Mouse (Mus musculus) right cerebral cortex, adult 2 months (tissue): ENCODE measurements around the gene Clspn.
"Not testable (repeated sequence)": the region's sequence is repeated elsewhere in the genome, so short reads cannot be mapped to it uniquely, and the experiment has no call there.

Experiments used
- DNase-seq, 2 experiments: peaks; one replicate each; pipeline ENCODE4 v3.0.0; 2021 to 2022; ENCODE audit warnings: low spot score in 2 of 2

The Clspn gene

DNA sequence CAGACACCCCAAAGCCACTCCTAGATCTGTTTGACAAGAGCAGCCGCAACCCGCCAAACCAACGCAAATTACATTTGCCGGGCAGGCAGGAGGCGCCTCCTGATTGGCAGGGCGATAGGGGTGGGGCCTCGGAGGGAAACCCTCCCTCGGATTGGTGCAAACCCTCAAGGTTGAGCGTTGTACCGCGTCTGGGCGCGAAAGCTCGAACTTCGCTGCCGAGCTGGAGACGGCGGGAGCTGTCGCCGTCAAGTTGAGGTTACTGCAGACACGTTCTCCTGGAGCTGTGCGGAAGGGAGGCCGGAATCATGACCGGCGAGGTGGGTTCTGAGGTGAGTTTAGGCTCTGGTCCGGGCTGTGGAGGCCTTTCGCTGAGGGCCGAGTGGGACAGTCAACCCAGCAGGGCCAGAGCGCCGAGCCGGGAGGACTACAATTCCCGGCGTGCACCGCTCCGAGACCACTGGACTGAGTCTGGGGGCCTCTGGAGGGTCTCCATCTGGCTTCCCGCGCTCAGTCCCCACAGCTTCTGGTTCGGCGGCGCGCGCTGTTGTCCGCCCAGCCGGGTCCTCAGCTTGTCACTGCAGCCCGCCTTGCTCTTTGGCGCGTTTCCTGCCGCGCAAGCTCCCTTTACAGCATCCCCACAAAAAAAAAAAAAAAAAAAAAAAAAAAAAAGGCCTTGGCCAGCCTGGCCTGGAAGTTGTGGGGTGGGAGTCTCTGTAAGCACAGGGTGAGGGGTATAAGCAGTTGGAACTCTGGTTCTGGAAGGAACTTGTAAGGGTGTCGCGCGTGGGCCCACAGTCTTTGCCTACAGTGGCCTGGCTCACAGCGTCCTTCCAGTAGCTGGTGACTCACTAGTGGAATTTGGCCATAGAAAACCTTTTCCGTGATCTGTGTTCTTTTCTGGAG, at the start of gene Clspn:
TSS of gene Clspn (plus strand) at position 127 of the 903 bp plus-strand sequence.
- peak; percentile 81 to 84 for DNase-seq

DNA sequence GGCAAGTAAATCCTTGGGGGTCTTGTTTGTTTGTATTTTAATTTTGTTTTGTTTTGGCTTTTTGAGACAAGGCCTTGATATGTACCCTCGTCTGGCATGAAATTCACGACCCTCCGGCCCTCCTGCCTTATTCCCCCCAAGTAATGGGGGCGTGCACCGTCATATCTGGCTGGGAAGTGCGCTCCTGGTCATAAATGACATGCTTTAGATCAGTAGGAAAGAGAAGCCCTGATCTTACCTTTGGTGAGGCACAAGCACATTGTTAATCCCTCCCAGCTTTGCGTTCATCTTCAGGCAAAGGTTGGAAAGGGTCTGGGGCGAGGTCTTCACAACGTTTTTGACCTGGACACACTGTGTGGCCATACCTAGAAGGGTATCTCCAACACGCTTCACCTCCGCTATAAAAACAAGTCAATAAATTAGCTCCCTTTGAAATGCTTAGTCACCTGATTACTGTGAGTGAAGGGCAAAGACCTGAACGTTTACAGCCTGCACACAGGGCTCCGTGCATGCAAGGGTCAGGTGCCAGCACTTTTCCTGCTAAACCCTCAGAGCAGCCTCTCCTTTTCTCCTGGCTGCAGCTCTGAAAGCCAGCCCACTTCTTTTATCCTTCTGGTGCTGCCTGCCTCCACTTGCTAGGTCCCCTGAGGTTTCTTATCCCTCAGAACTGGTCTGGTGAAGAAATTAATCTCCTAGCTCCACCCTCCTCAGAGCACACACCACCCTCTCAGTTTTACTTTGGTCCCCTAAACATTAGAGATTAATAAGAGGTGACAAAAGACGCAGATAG, 48.4 kb upstream of the Clspn start:
- DNase-seq: no peak

DNA sequence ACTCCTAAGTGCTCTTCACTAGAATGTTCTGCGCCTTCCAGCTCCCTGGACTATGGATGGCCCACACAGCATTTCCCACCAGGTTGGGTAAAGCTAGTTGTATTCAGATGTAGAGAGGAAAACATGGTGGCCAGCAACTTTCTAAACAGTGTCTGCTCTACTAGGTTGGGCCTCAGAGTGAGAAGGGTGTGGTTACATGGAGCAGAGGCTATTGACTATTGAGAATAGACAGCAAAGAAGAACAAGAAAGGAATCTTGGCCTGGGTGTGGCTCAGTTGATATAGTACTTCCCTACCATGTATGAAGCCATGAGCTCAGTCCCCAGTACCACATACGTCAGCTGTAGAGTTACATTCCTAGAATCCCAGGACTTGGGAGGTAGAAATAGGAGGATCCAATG, 47.7 kb upstream of the Clspn start:
- DNase-seq: no peak

DNA sequence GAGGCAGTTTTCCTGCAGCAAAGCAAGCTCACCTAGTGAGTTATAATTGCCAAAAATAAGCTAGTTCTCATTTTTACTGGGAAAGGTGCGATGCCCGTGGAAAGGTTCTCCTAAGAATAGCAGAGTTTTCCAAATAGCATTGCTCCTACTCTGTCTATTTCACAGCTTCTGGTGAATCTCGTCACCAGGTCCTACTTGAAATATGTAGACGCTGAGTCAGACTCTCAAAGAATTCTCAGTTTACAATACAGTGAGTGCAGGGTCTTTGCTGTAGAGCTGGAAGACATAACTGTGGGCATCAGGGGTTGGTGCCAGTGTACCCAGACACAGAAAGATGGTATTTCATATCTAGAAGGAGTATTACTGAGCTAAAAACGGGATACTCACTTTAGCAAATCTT, 45.7 kb upstream of the Clspn start:
- no peak for DNase-seq

DNA sequence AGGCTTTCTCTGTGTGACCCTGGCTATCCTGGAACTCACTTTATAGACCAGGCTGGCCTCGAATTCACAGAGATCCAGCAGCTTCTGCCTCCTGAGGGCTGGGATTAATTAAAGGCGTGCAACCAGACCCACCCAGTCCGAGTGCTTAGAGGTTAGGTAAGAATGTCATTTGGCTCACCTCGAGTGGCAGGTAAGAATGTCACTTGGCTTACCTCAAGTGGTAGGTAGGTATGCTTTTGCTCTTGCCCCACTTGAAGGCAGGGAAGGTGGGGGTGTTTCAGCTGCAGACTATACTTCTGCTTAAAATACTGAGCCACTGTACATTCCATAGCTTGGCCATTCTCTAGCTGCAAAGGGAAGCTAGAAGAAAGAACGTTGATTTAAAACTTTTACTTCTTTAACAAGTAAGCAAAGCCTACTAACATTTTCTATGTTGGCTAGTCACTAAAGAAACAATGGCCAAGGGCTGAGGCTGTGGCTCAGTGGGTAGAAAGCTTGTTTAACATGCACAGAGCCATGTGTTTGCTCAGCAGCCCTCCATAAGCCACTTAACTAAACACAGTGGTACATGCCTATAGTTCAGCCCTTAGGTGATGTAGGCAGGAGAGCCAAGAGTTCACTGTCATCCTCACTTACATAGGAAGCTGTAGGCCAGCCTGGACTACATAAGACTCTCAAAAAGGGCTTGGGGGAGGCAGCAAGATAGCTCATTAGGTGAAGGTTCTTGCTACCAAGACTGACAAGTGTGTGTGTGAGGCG, 44.2 kb upstream of the Clspn start:
- DNase-seq: no peak

DNA sequence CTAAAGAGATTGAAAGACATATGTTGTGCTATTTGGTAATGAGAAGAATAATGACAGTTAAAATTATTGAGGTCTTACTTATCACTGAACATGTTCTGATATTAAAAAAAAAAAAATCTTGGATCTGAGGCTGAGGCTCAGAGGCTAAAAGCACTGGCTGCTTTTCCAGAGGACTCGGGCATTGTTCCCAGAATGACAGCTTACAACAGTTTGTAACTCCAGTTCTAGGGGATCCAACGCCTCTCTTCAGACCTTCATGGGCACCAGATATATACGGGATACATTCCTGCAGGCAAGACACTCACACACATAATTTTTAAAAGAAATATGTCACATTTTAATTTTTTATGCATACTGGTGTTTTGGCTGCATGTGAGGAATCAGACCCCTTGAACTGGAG, 30.6 kb upstream of the Clspn start:
- no peak for DNase-seq

DNA sequence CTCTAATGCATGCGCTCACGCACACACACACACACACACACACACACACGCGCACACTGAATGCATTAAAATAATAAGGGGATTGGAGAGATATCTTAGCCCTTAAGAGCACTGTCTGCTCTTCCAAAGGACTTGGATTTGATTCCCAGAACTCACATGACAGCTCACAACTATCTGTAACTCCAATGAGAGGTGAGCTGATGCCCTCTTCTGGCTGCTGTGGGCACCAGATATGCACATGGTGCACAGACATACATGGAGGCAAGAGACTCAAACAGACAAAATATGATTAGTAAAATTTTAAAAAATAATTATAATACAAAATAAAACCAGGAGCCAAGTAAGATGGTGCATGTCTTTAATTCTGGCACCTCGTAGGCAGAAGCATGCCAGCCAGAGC, 29.9 kb upstream of the Clspn start:
- no peak for DNase-seq

DNA sequence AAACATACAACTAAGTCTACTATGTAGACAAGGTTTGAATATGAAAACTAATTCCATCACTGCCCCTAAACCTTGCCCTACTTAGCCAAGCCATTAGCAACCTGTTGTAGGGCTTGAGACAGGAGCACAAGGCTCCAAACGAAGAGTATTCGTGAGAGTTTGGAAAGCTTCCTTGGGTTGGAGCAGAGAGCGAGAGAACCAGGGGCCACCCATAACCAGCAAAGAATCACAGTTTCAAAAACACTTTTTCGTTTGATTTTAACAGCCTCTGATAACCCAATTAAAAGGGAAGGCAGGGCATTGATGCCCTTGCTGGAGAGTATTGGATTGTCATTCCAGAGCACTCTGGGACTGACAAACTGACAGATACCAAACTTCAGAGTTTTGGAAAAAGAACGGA, 24.4 kb upstream of the Clspn start:
- no peak for DNase-seq

DNA sequence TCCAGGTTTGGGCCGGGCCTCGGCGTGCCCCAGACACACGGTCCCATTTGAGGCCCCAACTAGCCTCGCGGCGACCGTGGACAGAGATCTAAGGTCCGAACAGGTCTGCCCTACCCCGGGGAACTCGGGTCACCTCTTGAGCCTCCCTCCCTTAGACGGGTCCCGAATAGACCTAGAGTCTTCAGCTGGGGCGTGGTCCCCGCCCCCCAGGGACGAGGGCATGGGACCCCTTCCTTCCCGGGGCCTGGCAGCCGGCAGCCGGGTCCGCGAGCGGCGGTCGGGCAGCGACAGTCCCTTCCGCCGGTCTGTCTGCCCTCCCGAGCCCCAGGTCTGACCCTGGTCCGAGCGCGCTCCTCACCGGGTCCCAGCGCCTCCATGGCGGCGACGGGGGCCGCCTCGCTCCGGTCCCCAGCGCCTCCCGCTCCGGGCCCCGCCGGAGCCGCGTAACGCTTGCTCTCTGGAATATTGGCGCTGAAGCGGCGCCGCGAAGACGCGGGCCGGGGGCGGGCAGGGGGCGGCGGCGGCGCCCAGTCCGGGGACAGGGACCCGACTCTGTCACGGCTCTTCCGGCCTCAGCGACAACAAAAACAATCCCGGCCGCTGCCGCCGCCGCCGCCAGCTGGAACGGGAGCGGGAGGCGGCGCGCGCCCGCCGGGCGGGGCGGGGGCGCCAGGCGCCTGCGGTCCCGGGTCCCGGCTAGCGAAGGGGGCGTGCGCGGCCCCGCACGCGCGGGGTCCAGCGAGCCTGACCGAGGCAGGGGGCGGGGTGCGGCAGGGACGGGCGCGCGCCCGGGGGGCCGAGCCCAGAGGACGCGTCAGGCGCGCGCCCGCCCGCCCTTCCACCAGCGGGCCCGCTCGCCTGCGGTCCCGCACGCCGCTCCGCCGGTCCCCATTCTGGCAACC, 23.7 kb upstream of the Clspn start, which contains the start of gene Ago4:
TSS of gene Ago4 (minus strand) at position 646 of the 902 bp plus-strand sequence.
- DNase-seq: peak; percentile 33 to 44

DNA sequence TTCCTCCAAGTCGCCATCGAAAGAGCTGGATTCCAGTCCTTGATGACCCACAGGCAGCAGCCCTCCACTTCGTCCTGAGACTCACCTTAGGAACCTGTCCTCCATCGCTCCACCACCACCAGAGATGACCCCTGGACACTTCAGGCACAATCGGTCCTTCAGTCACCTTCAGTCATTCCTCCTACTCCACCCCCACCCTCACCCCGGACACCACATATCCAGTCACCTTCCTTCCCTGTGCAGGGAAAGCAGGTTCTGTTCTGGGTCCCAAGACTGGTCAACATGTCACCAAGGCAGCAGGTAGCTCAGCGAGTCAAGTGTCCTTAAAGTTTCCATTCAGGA, 23.0 kb upstream of the Clspn start:
- peak in 1 of 2 experiments; percentile 7 for DNase-seq

DNA sequence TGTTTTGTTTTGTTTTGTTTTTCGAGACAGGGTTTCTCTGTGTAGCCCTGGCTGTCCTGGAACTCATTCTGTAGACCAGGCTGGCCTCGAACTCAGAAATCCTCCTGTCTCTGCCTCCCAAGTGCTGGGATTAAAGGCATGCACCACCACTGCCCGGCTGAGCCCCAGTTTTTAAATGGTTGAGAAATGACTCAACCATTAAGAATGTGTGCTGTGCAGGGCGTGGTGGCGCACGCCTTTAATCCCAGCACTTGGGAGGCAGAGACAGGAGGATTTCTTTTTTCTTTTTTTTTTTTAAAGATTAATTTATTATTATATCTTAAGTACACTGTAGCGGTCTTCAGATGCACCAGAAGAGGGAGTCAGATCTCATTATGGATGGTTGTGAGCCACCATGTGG, 21.1 kb upstream of the Clspn start:
- DNase-seq: not testable (repeated sequence)

DNA sequence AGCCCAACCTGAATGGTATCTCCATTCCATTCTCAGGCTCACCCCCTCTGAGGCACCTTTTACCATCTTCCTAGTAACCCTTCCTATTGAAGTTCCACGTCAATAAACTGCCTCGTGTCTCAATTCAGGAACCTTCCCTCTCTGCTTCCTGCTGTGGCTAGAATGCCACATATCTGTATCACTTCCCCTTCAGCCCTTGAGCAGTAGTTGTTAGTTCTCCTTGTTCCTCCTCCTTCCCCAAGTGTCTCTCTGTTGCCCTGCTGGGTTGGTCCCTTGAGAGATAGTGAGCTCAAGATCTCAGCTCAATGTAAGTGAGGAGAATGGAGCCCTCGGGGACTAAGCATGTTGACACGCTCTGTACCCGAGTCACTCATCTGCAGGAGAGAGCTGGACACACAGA, 19.9 kb upstream of the Clspn start:
- no peak for DNase-seq

DNA sequence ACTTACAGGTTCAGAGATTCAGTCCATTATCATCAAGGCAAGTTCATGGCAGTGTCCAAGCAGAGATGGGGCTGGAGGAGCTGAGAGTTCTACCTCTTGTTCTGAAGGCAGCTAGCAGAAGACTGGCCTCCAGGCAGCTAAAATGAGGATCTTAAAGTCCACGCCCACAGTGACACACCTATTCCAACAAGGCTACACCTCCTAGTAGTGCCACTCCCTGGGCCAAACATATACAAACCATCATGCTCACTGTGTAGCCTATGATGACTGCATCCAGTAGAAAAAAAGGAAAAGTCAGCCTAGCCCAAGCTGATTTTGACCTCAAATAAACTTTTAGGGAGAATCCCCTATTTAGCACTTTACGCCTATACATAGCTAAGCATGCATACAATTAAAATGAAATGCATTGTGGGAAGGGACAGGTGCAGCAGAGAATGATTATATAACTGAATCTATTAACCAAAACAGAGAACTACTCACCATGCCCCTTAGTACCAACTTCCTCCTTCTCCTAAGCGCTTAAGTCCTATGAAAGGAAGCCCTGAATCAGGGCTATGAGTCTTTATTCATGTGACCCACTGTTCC, 16.2 kb upstream of the Clspn start:
- DNase-seq: no peak

DNA sequence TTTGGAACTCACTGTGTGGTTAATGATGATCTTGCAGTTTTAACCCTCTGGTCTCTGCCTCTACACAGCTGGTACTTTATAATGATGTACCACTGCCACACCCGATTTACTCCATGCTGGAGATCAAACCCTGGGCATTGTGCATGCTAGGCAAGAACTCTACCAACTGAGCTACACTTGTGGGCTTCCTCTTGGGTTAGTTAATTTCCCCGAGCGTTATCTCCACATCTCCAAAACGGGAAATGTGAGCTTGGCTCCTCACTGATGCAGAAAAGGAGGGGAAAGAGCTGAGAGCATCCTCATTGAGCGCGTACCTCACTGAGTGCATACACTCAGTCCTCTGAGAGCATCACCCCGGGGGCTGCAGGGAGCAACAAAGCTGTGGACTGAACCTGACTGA, 13.9 kb upstream of the Clspn start:
- DNase-seq: no peak

DNA sequence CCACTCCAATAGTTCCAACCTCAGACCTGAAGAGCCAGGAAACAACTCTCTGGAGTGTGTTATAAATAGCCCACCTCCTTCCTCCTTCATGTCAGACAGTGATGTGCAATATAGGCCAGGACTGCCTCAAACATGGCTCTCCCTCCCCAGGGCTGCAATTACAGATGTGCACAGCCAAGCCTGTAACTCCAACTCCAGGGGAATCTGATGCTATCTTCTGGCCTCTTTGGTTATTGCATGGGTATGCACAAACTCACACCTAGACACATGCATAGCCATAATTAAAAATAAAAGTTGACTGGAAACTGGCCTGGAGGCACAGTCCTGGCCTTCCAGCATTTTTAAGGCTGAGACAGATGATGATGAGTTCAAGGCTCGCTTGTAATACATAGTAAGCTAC, 11.7 kb upstream of the Clspn start:
- DNase-seq: no peak

DNA sequence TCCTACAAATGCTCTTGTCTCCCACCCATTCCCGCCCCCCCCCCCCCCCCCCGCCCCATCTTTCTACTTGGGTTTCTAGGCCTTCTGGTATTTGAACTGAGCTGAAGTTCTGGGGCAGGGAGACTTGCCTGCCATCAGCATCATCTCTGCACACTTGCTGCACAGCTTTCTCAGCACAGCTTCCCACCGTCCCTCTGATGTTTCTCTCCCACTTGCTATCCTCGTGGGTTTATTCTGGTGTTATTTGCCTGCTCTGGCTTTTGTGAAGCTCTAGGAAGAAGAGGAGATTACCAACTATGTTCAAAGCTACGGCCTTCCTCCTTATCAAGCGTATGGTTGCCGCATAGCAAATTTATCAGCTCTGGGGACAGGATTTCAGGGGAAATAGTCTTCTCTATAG, 11.0 kb upstream of the Clspn start:
- DNase-seq: no peak

DNA sequence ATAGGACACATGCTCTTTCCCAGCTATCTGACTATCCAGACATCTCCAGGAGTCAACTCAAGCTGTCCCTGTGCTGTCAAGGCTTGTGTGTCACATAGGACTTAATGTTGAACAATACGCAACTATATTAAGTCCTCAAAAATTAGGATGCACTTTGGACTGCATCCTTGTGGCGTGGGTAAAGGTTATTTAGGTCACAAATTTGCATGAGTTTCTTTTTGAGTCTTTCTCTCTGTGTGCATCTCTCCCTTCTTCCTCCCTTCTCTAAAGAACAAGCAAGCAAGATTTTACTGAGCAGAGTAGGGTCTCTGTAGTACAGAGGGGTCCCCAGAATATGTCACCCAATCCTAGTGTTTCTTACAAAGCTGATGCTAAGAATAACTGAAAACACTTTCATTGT, 10.6 kb upstream of the Clspn start:
- DNase-seq: no peak

DNA sequence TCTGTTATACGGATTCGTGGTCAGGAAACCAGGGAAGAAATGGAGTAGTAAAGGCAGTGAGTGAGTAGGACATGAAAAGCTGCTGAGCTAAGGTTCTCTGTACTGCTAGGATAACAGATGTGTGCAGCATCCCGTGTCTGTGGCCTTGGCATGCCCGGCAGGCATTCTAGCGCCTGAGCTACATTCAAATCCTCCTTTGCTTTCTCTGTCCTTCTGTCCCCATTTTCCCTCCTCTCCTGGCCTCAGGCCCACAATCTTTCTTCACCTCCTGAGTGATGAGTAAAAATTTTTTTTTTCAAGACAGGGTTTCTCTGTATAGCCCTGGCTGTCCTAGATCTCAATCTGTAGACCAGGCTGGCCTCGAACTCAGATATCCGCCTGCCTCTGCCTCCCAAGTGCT, 4.6 kb upstream of the Clspn start:
- DNase-seq: no peak

DNA sequence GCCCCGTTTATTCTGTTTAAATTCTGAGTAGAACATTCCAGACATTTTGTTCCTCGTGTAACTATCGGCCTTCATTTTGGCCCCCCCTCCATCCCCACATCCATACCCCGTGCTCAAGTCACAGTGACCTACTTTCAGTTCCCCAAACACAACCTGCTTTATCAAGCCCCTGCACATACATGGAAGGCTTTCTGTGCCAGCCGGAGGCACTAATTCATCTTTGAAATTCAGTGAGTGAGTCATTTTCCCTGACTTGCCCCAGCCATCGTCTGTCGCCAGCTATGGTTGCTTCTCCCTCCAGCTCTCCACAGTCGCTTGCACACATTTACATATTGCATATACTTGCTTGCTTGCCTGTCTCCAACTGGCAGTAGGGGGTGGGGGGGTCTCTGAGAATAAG, 3.6 kb upstream of the Clspn start:
- peak; percentile 37 to 39 for DNase-seq

DNA sequence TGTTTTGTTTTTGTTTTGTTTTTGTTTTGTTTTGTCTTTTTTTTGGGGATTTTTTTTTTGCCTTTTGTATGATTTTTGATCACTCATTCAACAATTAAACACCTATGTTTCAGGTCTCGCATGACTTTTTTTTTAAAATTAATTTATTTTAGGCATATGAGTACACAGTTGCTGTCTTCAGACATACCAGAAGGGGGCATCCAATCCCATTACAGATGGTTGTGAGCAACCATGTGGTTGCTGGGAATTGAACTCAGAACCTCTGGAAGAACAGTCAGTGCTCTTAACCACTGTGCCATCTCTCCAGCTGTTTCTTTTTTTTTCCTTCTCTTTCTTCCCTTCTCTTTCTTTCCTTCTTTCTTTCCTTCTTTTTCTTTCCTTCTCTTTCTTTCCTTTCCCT, 3.0 kb upstream of the Clspn start:
- DNase-seq: no peak

DNA sequence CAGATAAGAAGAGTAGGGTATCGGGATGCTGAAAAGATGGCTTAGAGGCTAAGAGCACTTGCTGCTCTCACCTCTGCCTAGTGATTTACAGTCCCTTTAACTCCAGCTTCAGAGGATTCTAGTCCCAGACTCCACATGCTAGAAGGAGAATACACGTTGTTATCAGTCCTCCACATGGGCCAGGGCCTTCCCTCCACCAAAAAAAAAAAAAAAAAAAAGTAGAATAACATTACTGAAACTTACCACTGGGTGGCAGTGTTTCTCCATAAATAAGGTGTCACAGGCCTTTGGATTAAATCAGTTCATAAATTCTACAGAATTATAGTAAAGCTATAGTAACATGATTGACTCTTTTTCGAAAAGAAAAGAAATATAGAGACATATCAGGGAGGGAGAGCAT, 2.3 kb upstream of the Clspn start:
- peak in 1 of 2 experiments; percentile 26 for DNase-seq
